Mouse (Mus musculus) central nervous system, embryonic 14 days (tissue): ENCODE measurements around the gene Laptm4a. TPM values are rescaled to one million over a fixed set of nuclear protein-coding genes. Genes with fewer than 3 reads are reported as not detected.

Experiments used
- polyA plus RNA-seq: library from polyadenylated mRNA; depleted of rRNA; stranded (reverse); fragments of >200 nt; gene quantifications from 2 replicates; pipeline ENCODE4 v1.2.3, GENCODE M21; 2012; rRNA removed

The Laptm4a gene
- polyA plus RNA-seq, result 307 and 323 TPM in 2 replicates

GRCm38 (mm10) chr12:8921394-8922368, at the start of gene Laptm4a:
TSS of gene Laptm4a (plus strand) at chr12:8921664.

GRCm38 (mm10) chr12:8947714-8948464, 26.4 kb downstream of the Laptm4a start, which contains the start of gene Matn3:
TSS of gene Matn3 (plus strand) at chr12:8947929.

GRCm38 (mm10) chr12:8973820-8974465, 52.5 kb downstream of the Laptm4a start, which contains the start of gene Wdr35:
TSS of gene Wdr35 (plus strand) at chr12:8973892.

Other genes with a start within 250 kb of the Laptm4a start
- 74.6 and 83.8 TPM in 2 replicates for gene Pum2, start 247.5 kb upstream of the Laptm4a start, polyA plus RNA-seq
- 35.0 and 53.2 TPM in 2 replicates for gene Sdc1, start 150.3 kb upstream of the Laptm4a start, polyA plus RNA-seq
- gene Matn3, start 26.3 kb downstream of the Laptm4a start, polyA plus RNA-seq, result 0.43 and 16.1 TPM in 2 replicates
- gene Wdr35, start 52.2 kb downstream of the Laptm4a start, polyA plus RNA-seq, result 16.1 and 17.1 TPM in 2 replicates
- 7.1 and 8.1 TPM in 2 replicates for gene Ttc32, start 108.3 kb downstream of the Laptm4a start, polyA plus RNA-seq